Mouse (Mus musculus): Measurements from ENCODE around the gene Abhd12b. TPM values are rescaled to one million over a fixed set of nuclear protein-coding genes. Genes with fewer than 3 reads are reported as not detected.
"Not testable (repeated sequence)": the region's sequence is repeated elsewhere in the genome, so short reads cannot be mapped to it uniquely, and the experiment has no call there.

Abhd12b gene
- total RNA-seq, 2 experiments from 2014 or later, result not detected

DNA sequence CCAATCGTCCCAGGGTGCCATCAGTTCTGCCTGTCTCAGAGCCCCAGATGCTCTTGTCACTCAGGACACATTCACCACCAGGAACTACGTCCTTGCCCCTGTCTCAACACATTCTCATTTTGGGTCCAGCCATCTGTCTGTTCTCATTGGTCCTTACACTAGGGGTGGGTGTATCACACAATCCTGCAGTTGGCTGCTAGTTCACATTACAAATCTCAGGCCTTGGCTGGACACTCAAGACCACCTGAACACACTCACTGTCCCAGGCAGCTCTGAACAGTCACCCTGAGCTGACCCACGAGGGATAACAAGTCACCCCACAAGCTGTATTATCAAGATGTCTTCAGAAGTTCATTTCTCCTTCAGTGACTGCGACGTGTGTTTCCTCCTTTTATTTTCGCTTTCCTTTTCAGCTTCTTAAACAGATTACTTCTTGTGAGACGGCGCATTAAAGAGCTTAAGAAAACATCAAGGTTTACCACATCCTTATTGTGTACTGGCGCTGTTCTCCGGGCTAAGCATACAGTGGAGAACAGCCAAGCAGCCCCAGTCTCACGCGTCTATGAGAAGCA is 17.7 kb upstream of the Abhd12b start:
- intact Hi-C loops (cut with DNase I), result no loop called here
- DNase-seq (ENCODE audit: low spot score), result no peak

DNA sequence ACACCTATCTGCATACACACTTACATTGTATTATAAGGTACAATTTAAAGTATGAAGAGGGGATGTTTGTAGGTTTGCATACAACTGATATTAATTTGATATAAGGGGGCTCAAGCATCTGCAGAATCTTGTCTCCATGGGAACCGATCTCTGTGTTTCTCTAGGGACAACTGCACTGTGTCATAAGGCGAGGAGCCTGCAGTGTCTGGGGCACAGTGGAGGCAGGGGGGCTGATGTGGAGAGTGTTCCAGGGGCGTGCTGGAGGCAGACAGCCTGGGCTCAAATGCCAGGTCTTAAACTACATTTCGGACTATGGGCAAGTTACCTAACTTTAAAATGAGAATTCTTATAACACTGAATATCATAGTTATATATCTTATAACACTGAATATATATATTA is 16.8 kb upstream of the Abhd12b start:
- DNase-seq (ENCODE audit: low spot score), result no peak
- intact Hi-C loops (cut with DNase I), result no loop called here

DNA sequence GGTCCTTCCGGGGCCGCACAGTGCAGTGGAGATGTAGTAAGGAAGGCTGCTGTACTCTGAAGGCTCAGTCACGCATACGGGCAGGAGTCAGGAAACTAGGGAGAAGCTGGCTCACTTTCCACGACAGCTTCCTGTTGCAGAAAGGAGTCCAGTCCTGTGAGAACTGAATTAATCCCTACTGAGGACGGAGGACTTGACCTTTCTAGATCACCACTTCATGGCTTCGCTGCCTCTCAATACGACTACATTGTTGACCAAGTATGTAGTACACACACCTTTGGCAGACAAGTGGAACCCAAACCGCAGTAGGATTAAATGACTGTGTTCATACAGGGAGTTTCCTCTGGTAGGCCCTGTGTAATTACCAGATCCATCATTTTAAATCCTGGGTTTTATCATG is 16.3 kb upstream of the Abhd12b start:
- intact Hi-C loops (cut with DNase I), result no loop called here
- no peak for DNase-seq (ENCODE audit: low spot score)

DNA sequence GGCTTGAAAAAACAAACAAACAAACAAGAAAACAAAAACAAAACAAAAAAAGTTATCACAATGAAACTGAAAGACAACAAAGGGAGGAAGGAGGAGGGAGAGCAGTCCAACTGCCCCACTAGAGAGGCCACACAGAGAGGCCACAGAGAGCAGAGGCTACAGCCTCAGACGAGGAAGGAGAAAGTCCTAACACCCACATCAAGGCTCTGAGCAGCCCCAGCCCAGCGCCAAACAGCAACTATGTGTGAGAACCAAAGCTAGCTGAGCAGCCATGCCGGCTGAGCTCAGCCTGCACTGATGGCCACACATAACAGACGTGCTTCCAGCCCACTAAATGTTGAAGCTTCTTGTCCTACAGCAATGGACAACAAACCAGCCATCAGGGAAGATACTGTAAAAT is 14.1 kb upstream of the Abhd12b start:
- DNase-seq (ENCODE audit: low spot score), result no peak
- intact Hi-C loops (cut with DNase I), result loop anchor here (5.0 kb wide), 1 partner anchor 78 kb away; no protein-coding TSS in a partner anchor

DNA sequence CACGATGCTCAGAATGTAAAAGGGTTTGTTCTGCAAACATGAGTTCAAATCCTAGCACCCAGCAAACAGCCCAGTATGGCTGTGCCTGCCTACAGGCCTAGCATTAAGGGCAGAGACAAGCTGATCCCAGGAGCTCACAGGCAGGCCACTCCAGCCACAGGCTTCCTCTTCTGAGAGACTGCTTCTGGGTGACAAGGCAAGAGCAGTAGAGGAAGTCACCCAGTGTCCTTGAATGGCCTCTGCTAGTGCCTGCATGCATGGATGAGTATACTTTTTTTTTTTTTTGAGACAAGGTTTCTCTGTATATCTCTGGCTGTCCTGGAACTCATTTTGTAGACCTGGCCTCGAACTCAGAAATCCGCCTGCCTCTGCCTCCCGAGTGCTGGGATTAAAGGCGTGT is 13.4 kb upstream of the Abhd12b start:
- intact Hi-C loops (cut with DNase I), result loop anchor here (5.0 kb wide), 1 partner anchor 78 kb away; no protein-coding TSS in a partner anchor
- no peak for DNase-seq (ENCODE audit: low spot score)

DNA sequence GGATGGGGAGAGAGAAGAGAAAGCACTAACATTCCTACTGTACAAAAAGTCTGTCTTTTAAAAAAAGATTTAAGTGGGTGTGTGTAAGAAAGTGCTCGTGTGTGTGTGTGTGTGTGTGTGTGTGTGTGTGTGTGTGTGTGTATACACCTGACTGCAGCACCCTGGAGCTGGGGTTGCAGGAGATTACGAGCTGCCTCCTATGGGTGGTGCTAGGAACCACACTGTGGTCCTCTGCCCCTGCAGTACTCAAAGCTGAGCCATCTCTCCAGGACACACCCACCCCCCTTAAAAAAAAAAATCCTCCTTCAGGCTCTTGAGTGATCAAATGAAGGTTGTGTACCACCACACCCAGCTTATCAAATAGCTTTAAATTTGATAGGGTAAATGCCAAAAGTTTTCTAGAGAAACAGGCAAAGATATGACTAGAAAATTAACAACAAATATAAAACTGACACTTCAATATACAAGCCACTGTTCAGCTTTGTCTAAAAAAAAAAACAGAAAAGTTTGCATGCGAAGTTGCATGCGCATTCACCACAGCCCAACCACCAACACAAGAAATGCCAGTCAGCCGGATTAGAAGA is 12.9 kb upstream of the Abhd12b start:
- intact Hi-C loops (cut with DNase I), result loop anchor here (5.0 kb wide), 1 partner anchor 79 kb away; no protein-coding TSS in a partner anchor
- no peak for DNase-seq (ENCODE audit: low spot score)

DNA sequence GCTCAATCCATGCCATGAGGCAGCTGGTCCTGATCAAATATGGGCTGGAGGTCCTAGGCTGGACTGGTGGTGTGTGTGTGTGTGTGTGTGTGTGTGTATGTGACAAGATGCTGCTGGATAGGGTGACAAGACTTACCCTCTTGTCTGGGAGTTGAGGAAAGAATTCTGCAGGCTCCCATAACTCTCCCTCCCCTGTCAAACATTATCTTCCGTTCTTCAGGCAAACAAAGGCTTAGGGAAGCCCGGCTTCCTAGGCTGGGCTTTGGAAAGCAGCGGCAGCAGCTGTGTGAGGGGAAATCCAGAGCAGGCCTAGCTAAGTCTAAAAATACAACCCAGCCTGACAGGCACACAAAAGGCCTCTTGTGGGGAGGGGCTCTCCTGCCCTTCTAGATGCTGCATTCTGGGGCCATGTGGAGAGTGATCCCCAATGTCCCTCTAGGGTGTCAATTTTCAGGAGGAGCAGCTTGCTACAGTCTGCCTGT is 9.8 kb upstream of the Abhd12b start:
- not testable (repeated sequence) for DNase-seq (ENCODE audit: low spot score)

DNA sequence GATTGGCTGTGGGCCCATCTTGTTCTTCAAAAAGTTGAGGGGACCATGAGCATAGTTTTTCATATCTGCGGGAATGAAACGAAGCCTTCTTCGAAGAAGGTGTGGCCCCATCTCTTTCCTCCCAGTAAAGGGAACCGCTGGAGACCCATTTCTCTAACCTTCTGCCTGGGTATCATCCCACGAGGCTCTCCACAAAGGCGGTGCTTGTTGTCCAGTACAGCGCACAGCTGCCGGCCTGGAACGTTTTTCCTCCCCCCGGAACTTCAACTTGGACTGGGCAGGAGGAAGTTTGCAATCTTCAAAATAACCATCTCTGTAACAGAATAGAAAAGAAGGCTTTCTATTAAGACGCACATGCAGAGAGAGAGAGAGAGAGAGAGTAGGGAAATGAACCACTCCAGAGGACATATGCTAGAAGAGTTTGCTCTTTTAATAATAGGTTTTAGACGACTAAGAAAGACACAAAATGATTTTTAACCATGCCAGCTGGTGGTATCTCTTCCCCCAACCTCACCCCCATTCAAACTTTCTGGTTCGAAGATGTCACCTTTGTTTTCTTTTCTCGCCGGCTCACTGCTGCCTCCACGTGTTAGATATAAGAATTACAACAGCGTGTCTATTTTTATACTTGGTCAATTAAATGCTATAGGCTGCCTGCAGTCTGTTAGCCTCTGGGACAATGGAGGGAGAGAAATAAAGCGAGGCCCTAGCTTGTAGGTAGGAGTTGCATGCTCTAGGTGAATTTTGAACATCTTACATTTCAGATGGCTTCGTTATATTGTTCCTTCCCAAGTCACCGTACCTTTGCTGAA is 9.1 kb upstream of the Abhd12b start:
- DNase-seq (ENCODE audit: low spot score), result no peak
- intact Hi-C loops (cut with DNase I), result loop anchor here (5.0 kb wide), 4 partner anchors 33 to 183 kb away; partner anchors contain the start of gene Nin

More for the DNA sequence above, 9.8 kb upstream of the Abhd12b start:
- intact Hi-C loops (cut with DNase I), result loop anchor here (5.0 kb wide), 1 partner anchor 82 kb away; no protein-coding TSS in a partner anchor

DNA sequence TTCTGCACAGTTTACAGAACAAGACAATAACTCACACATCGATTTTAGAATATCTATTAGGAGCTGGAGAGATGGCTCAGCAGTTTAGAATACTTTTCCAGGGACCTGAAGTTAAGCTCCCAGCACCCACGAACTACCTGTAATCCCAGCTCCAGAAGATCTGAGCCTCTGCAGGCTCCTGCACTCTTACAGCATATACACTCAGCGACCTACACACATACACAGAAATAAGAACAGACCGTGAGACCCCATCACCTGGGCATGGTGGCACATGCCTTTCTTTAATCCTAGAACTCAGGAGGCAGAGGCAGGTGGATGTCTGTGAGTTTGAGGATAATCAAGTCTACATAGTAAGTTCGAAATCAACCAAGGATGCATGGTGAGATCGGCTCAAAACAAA is 8.4 kb upstream of the Abhd12b start:
- intact Hi-C loops (cut with DNase I), result loop anchor here (5.0 kb wide), 3 partner anchors 33 to 183 kb away; partner anchors contain the start of gene Nin
- DNase-seq (ENCODE audit: low spot score), result no peak

DNA sequence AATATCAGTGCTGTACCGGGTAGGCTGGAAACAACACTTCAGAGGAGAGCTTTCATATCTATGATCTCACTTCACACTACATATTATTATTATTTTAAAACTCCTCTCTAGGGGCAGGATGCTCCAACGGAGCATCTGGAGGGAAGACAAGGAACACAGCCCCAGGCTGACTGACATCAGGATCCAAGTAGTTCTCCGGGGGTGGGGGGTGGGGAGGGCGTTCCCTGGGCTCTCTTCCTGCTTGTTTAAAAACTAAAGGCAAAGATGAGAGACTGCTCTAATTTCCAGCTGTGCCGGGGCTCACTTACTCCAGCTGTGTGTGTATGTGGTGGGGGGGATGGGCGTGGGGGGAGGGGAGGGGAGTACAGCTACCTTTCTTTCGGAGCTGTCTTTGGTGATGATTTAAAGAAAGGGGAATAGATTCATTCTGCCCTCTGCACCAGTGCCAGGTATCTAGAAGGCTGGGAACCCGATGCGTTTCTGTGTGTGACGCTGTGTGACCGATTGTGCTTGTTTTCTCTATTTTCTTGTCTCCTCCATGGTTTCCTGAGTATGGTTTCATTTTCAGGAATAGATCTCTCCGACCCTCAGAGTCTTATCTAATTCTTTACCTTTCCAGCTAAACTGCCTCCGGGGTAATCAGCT is 5.8 kb upstream of the Abhd12b start:
- no peak for DNase-seq (ENCODE audit: low spot score)
- intact Hi-C loops (cut with DNase I), result loop anchor here (5.0 kb wide), 3 partner anchors 36 to 186 kb away; partner anchors contain the start of gene Nin

DNA sequence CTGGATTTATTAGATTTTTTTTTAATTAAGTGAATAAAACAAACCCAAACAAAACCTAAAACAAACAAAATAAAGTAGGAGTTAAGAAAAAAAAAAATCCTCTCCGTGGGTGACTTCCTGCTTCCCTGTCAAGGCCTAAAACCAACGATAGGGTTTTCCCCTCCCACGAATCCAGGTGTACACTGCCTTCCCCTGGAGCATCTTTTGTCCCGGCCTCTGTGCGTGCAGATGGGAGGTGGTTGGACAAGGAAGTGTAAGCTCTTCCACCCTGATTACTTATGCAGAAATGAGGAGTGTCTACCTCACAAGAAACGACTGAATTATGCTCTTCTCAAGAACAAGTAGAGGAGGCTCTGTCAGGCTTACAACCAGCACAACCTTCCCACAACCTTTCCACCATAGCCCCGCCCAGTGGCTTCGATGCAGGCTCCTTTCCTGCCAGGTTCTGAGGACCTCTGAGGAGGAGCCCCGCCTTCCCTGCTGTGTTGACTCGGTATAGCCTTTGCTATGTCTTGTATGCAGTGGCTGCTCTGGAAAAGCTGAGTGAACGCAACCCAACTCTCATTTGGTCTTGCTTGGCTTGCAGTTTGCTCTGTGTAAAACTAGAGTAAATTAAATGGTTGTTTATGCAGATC is 5.2 kb upstream of the Abhd12b start:
- DNase-seq (ENCODE audit: low spot score), result no peak
- intact Hi-C loops (cut with DNase I), result loop anchor here (5.0 kb wide), 3 partner anchors 36 to 186 kb away; partner anchors contain the start of gene Nin

DNA sequence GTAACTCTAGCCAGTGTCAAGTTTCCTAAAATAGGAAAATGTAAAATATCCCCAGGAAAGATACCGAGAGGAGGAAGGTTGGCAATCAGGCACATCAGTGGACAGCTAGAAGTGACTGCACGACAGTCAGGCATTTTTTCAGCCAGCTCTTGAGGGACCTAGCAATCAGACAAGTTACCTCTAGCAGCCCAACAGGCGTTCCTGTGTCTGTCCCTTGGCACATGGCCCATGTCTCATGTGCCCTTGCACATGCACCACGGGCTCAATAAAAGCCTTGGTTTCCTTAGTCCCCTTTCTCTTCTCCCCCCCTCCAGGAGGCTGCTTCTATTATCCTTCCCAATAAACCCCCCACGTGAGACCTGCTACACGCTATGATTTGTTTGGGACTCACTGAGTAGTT is 2.3 kb downstream of the Abhd12b start:
- intact Hi-C loops (cut with DNase I), result no loop called here
- DNase-seq (ENCODE audit: low spot score), result no peak

DNA sequence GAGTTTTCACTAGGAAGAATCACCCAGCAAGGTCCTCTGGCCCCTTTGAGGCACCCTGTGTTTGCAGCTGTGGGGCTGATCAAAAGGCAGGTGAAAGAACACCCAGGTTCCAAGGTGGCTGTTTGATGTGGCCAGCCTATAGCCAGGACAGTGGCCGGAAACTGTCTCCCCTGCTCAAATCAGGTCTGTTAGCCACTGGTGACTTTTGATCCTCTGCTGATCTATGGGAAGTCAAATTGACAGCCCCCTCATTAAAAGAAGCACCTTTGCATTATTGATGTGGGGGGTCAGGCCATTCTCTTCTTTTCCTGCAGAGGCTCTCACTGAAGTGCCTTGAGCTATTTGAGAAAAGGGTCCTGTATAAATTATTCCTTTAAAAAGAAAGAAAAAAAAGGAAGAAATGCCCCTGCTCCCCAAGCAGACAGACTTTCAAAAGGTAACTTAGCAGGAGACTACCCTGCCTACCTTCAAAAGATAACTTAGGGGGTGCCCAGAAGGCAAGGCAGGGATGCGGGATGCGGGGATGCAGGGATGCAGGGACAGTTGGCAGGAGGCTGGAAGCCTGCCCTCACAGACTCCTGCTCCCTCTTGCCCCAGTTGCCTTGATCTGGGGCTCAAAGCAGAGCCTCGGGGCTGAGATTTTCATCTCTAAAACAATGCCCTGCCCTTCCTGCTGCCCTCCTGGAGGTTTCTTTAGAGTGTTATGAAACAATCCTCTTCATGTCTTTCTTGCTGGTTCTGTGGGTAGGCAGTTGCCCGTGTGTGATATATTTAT is 3.5 kb downstream of the Abhd12b start:
- intact Hi-C loops (cut with DNase I), result no loop called here
- DNase-seq (ENCODE audit: low spot score), result no peak

DNA sequence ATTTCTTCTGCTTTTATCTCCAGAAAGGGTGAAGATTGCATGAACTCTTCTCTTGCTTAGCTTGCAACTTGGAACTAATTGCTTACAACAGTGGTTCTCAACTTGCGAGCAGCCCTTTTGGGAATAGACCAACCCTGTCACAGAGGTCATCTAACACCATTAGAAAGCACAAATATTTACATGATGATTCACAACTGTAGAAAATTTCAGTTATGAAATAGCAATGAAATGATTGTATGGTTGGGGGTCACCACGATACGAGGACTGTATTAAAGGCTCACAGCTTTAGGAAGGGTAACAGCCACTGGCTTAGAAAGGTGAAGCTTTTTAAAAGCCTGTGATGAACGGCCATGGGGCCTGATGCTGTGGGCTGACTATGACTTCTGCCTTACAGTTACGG is 7.1 kb downstream of the Abhd12b start:
- DNase-seq (ENCODE audit: low spot score), result no peak
- intact Hi-C loops (cut with DNase I), result no loop called here

DNA sequence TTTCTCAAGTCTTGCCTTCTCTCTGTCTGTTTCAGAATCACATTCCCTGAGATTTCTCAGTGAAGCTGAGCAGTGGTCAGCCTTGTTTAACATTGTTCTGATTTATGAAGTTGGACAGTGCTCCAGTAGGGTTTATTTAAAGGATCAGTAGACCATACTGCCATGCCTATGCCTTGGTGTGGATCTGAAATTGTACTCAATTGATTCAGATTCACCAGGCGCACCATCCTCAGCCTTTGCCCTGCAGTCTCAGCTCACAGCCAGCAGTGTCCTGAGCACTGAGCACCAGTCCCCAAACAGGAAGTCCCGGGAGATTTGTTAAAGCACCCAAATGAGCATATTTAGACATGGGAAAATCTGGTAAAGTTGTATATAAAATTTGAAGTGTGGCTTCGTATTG is 10.8 kb downstream of the Abhd12b start:
- intact Hi-C loops (cut with DNase I), result no loop called here
- DNase-seq (ENCODE audit: low spot score), result no peak

DNA sequence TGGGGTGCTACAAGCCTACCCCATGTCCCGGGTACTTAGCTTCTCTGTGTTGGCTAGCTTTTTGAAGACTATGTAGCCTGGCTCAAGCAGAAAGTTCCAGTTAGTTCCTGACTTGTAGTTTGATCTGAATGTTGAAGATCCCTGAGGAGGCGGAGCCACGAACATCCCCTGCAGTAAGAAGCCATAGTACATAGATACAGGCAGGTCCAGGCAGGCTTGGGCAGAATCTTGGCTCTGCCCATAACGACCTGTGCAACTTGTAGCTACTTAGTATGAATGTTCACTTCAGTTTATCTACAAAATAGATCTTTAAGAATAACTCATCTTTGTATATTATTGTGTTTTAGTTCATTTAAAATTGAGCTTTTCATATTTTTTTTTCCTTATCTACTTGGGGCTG is 14.0 kb downstream of the Abhd12b start:
- DNase-seq (ENCODE audit: low spot score), result no peak
- intact Hi-C loops (cut with DNase I), result no loop called here

DNA sequence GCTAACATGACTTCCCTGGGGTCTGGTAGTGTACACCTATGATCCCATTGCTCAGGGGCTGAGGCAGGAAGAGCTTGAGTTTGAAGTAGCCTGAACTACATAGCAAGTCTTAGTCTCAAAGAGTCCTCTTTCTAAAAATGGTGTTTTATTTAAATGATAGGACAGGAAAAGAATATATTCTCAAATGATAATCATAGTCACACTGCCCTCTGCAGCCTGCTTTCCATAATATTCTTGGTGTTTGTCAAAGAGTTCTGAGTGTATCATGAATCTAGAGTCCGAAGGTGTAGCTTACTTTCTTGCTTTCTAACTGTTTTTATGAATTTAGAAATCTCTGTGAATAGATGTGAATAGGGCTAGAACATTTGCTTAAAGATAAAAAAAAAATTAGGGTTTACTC is 16.0 kb downstream of the Abhd12b start:
- DNase-seq (ENCODE audit: low spot score), result no peak
- intact Hi-C loops (cut with DNase I), result no loop called here

DNA sequence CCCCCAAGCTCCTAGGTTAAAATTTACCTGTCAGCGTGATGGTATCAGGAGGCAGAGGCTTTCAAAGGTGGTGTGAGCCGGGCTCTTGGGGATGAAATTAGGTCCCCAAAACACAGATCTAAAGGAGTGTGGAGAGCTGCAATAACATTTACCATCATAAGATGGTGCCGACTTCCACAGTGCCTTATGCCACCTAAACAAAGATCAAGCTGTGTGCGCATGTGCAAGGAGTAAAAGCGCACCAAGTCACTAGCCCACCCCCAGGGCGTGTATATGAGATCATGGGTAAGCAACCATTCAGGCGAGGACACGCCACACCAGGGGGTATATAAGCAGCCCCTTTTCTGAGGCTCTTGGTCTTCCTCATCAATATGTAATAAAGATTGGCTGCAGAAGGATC is 29.6 kb downstream of the Abhd12b start:
- DNase-seq (ENCODE audit: low spot score); intact Hi-C loops (cut with DNase I): not testable (repeated sequence)

DNA sequence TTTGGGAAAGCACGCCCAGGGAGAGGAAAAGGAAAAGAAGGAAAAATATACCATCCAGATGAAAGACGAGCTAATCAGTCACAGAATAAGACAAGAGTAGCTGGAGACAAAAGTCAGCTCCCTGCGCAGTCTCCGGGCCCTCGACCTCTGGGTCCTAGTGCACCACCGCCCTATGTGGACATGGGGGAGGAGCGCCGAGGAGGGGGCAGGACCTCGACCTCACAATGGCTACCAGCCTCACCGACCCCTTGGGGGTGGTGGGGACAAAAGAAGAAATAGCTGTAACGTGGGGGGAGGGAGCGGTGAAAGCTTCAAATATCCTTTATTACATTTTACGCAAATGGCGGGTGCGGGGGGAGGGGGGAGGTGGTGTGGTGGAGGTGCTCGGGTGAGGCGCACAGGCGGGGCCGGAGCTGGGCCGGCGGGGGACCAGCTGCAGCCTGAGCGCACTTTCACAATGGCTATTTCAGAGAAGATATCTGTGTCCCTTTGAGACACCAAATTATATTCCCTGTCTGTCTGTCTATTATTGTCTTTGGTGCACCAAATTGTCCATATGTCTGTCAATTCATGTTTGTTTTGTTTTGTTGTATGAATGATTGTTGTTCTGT is 30.3 kb downstream of the Abhd12b start:
- DNase-seq (ENCODE audit: low spot score), result no peak
- intact Hi-C loops (cut with DNase I), result no loop called here

Measured in heart, postnatal 25 days (tissue).